In the genomic region with DNA sequence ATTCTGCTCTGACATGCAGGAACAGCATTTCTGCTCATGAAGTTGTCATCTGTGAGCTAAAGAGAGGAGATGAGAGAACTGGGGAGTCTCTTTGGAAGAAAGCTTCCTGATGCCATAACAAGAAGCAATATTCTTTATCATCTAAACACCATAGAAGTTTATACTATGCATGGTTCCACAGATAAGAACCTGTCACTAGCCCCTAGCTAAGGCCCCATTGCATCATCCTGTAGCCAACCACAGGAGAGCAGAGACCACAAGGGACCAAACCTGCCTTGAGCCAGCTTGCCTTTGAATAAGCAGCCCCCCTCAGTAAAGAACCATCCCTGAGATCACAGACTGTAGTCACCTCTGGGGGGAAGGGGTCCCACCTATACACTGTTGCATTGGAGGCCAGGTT, we compare ENCODE assay signal across 24 mouse cellular contexts.
"Had no signal": no experiment of that assay in that cellular context is flagged by ENCODE, and none has a peak within 500 bp of the region (broad histone marks: within the 10 kb centered on the region; RNA-seq: fewer than 3 reads in every experiment).

No protein-coding gene starts in this region.

- H3K4me2 ChIP-seq: heart, embryonic 11.5 days; heart, embryonic 13.5 days; heart, embryonic 15.5 days; hindbrain, embryonic 13.5 days; hindbrain, embryonic 15.5 days; limb, embryonic 12.5 days had no signal

- H3K27me3 ChIP-seq: heart, embryonic 13.5 days; heart, embryonic 15.5 days; limb, embryonic 12.5 days had no signal

- H3K9ac ChIP-seq: forebrain, postnatal 0 days; heart, embryonic 13.5 days; heart, embryonic 15.5 days; hindbrain, embryonic 13.5 days; hindbrain, embryonic 15.5 days; limb, embryonic 12.5 days had no signal

- H3K4me3 ChIP-seq: gastrocnemius, adult 2 months; heart, adult 2 months; heart, embryonic 13.5 days; heart, embryonic 15.5 days; hindbrain, embryonic 13.5 days; hindbrain, embryonic 15.5 days; layer of hippocampus, adult 2 months; left cerebral cortex, adult 2 months; limb, embryonic 10.5 days; limb, embryonic 12.5 days had no signal

- H3K4me1 ChIP-seq: heart, embryonic 13.5 days; heart, embryonic 15.5 days; limb, embryonic 12.5 days had no signal

- ATAC-seq: forebrain, postnatal 0 days; hindbrain, postnatal 0 days; intestine, embryonic 16.5 days had no signal

- H3K27ac ChIP-seq: gastrocnemius, adult 2 months; heart, adult 2 months; heart, embryonic 13.5 days; heart, embryonic 15.5 days; hindbrain, embryonic 13.5 days; hindbrain, embryonic 15.5 days; hindbrain, postnatal 0 days; layer of hippocampus, adult 2 months; left cerebral cortex, adult 2 months; limb, embryonic 10.5 days; limb, embryonic 12.5 days had no signal

- H3K9me3 ChIP-seq: heart, embryonic 13.5 days; heart, embryonic 15.5 days; hindbrain, embryonic 13.5 days; hindbrain, embryonic 15.5 days; limb, embryonic 10.5 days; limb, embryonic 12.5 days had no signal

- DNase-seq: forebrain, postnatal 0 days; gastrocnemius, adult 2 months; gastrocnemius, postnatal 10 days; gastrocnemius, postnatal 25 days; heart, adult 11 months; heart, adult 2 months; heart, postnatal 14 days; heart, postnatal 36 days; kidney, adult 18-20 months; kidney, adult 8-10 months; kidney, postnatal 10 days; kidney, postnatal 25 days; kidney, postnatal 4 days had no signal

- H3K36me3 ChIP-seq: heart, embryonic 13.5 days; heart, embryonic 15.5 days; hindbrain, embryonic 13.5 days; hindbrain, embryonic 15.5 days; limb, embryonic 10.5 days; limb, embryonic 12.5 days had no signal
